Mouse (Mus musculus) spleen, adult 2 months (tissue): ENCODE measurements around the gene AL607142.1.

ENCODE experiments used
- CTCF ChIP-seq: fragments of 200-500 bp; IDR thresholded peaks from 2 replicates; pipeline ENCODE4 v1.5.1; 2011; ENCODE audit warnings: mild to moderate bottlenecking, inconsistent platforms; ENCODE audit not compliant: insufficient read depth, insufficient read length, insufficient replicate concordance; ENCODE audit errors: extremely low read depth
- POLR2A ChIP-seq: fragments of 200-500 bp; IDR thresholded peaks from 2 replicates; pipeline ENCODE4 v1.6.1; 2011; ENCODE audit warnings: low read depth, low read length, inconsistent platforms

DNA sequence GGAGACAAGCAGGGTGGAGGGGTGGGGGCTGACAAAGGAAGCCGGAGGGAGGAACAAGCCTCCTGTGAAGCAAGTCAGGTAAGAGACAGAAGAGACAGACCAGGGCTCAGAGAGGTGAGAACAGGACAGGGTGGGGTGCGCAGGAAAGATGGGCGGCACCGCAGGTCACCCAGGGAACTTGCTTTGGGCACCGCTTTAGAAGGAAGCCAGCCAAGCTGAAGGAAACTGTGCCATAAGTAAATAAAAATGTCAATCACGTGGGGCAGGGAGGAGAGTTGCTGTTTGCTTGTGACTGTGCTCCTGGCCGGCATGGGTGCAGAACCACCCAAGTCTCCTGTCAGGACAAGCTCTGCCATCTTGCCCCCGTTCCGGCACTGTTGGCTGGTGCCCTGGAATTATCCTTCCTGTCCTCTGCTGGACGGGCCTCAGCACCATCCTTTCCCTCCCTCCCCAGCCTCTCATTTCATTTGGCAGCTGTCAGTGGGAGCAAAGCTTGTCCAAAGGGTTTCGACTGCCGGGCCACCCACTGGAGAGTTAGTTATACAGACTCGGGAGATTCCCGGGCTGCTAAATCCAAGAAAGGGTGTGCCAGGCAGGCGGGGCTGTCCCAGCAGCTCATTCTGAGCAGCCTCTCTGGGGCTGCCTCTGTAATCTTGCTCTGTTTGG, 7.2 kb downstream of the AL607142.1 start:
- TF ChIP-seq CTCF = no peak
- no peak for TF ChIP-seq POLR2A
